Mouse (Mus musculus) myocyte (in vitro differentiated cells): ENCODE results near the gene Inka1.

Experiments used
- CEBPB ChIP-seq: IDR thresholded peaks from 2 replicates; pipeline ENCODE4 v1.6.1; 2011; ENCODE audit warnings: mild to moderate bottlenecking, moderate library complexity; ENCODE audit not compliant: poor library complexity, insufficient read depth, severe bottlenecking
- E2F4 ChIP-seq: IDR thresholded peaks from one replicate; pipeline ENCODE4 v1.6.1; 2011; ENCODE audit warnings: mild to moderate bottlenecking, control low read depth, moderate library complexity; ENCODE audit not compliant: insufficient read depth
- MAX ChIP-seq: IDR thresholded peaks from one replicate; pipeline ENCODE4 v1.6.1; 2011; ENCODE audit warnings: low read depth, mild to moderate bottlenecking, control low read depth
- MYOD1 ChIP-seq, 3 experiments: IDR thresholded peaks; one replicate each; pipeline ENCODE4 v1.6.1; 2011; ENCODE audit warnings: control low read depth in 2 of 3, low read depth in 2 of 3, mild to moderate bottlenecking in 2 of 3, moderate library complexity in 1 of 3; ENCODE audit not compliant: insufficient read length in 2 of 3, control insufficient read depth in 1 of 3
- MYOG ChIP-seq, 3 experiments: IDR thresholded peaks; one replicate each; pipeline ENCODE4 v1.6.1; 2011; ENCODE audit warnings: control low read depth in 2 of 3, low read depth in 2 of 3, mild to moderate bottlenecking in 2 of 3; ENCODE audit not compliant: insufficient read length in 2 of 3, control insufficient read depth in 1 of 3, insufficient read depth in 1 of 3
- POLR2A ChIP-seq: IDR thresholded peaks from one replicate; pipeline ENCODE4 v1.6.1; 2011; ENCODE audit warnings: low read depth, mild to moderate bottlenecking, control low read depth, moderate library complexity; ENCODE audit not compliant: insufficient read length
- POLR2AphosphoS2 ChIP-seq: IDR thresholded peaks from one replicate; pipeline ENCODE4 v1.6.1; 2011; ENCODE audit warnings: low read depth, control low read depth; ENCODE audit not compliant: insufficient read length
- REST ChIP-seq: IDR thresholded peaks from one replicate; pipeline ENCODE4 v1.6.1; 2011; ENCODE audit warnings: mild to moderate bottlenecking, control low read depth, moderate library complexity; ENCODE audit not compliant: insufficient read depth, insufficient read length
- SRF ChIP-seq: IDR thresholded peaks from one replicate; pipeline ENCODE4 v1.6.1; 2011; ENCODE audit warnings: low read depth; ENCODE audit not compliant: control insufficient read depth, insufficient read length
- TCF12 ChIP-seq: IDR thresholded peaks from one replicate; pipeline ENCODE4 v1.6.1; 2011; ENCODE audit warnings: mild to moderate bottlenecking, control low read depth; ENCODE audit not compliant: poor library complexity, insufficient read depth, severe bottlenecking
- TCF3 ChIP-seq: IDR thresholded peaks from one replicate; pipeline ENCODE4 v1.6.1; 2011; ENCODE audit warnings: low read depth, control low read depth; ENCODE audit not compliant: insufficient read length
- USF1 ChIP-seq: IDR thresholded peaks from one replicate; pipeline ENCODE4 v1.6.1; 2011; ENCODE audit warnings: low read depth, mild to moderate bottlenecking, control low read depth, moderate library complexity

DNA sequence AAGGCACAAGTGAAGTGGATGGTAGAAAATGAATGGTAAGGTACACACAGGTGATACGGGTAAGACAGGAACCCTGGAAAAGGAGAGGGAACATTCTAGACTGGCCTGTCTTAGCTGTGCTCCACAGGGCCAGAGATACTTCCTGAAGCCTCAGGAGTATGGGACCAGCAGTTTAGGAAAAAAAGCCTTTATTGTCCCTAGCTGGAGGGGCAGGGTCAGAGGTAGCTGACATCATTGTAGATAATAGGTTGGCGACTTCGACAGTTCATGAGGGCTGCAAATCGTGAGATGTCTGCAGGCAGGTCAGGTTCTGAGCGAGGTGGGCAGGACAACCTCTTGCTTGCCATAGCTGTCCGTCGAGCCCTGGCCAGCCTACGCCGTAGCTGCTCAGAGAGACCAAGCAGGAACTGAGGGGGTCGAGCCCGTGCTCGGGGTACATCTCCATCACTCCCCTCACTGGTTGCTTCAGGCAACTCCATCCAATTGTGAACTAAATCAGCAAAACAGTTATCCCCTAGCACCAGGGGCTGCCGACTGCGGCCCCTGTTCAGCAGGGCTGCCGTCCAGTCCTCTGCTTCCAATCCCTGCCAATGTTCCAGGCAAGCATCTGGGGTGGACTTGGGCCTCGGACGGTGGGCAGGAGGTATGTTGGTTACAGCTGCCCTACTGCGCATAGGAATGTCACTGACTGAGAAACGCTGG is 1.5 kb downstream of the Inka1 start:
- TF ChIP-seq MYOG (IDR thresholded peaks at IDR 0.05; ENCODE audit: control insufficient read depth in 1 of 3, insufficient read depth in 1 of 3, insufficient read length in 2 of 3, low read depth in 2 of 3) (no peak), MYOD1 (IDR thresholded peaks at IDR 0.05; ENCODE audit: control insufficient read depth in 1 of 3, insufficient read length in 2 of 3, low read depth in 2 of 3) (no peak), POLR2A (no peak), MAX (no peak), CEBPB (no peak), POLR2AphosphoS2 (no peak), USF1 (no peak), TCF12 (no peak), TCF3 (no peak), REST (no peak), E2F4 (no peak), SRF (no peak)
